Mouse (Mus musculus) liver, embryonic 14.5 days (tissue): ENCODE measurements at regions not wholly inside any gene's neighbourhood (a gene's known extent, or its start where the extent isn't known, plus 50 kb on each side); places are given as distances from the start of the nearest gene placed in this dataset.

Experiments
- CTCF ChIP-seq: IDR thresholded peaks from 2 replicates; pipeline ENCODE4 v1.5.1; 2016; ENCODE audit warnings: antibody characterized with exemption, low read depth, control low read depth
- EP300 ChIP-seq: IDR thresholded peaks from 2 replicates; pipeline ENCODE4 v1.6.1; 2016; ENCODE audit warnings: antibody characterized with exemption, low read depth

DNA sequence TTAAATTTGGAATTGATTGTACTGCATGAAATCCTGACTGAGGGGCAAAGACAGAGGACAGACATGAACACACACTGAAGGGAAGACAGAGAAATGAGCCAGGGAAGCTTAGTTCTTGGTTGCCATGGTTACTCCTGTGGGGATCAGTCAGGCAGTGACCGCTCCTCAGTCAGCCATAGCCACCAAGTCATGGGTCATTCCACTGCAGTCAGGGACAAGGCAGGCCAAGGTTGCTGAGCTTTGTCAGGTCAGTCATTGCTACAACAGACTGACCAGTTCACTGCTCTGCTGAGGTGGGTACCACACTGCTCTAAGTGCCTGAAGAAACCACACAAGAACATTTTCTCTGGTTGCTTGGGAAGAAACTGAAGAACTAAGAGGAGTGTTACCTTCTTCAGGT, 428.7 kb upstream of the Ddx18 start:
- TF ChIP-seq CTCF (no peak), EP300 (no peak)
